16 mouse cellular contexts compared by ENCODE assay signal in the genomic region with DNA sequence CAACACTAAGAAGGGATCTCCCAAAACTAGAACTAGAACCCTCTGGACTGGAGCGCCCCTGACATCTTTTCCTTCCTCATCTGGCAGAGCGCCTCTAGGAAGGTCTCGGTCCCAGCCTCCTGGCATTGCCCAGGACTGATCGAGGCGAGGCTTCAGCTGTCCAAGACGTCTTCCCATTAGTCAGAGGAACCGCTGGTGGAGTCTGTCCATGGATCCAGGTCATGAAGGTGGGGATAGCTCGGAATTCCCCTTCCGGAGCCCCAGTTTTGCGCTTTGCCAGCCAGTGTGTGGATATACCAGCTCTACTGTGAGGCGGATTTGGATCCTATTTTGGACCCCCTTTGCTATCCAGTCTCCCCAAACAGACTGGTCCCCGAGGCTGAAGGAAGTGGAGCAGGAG. TPM values are rescaled to one million over a fixed set of nuclear protein-coding genes. Genes with fewer than 3 reads are reported as not detected.
DNase-seq lines count a peak whose midpoint lies in the region; ATAC-seq and TF ChIP-seq lines count a peak whose summit lies in the region.
"Had no signal": no experiment of that assay in that cellular context is flagged by ENCODE, and none has a peak within 500 bp of the region (broad histone marks: within the 10 kb centered on the region; RNA-seq: fewer than 3 reads in every experiment).

No protein-coding gene starts in this region.

- H3K9me3 ChIP-seq in kidney, embryonic 14.5 days (ENCODE audit: control insufficient read depth, low read length), result no peaks in the 10 kb centered on the region
- H3K9me3 ChIP-seq in hindbrain, embryonic 14.5 days (ENCODE audit: control insufficient read depth, low read length), result no peaks in the 10 kb centered on the region
- H3K9me3 ChIP-seq in midbrain, postnatal 0 days (ENCODE audit: low read length), result no peaks in the 10 kb centered on the region
- H3K9me3 ChIP-seq: heart, embryonic 15.5 days; liver, embryonic 12.5 days had no signal

- 46% methylated on average over 12 of the region's 12 CpGs for WGBS in cerebellum, adult 2 months
- WGBS in kidney, embryonic 14.5 days, result 18% methylated on average over 12 of the region's 12 CpGs
- 12% methylated on average over 12 of the region's 12 CpGs for WGBS in hindbrain, embryonic 14.5 days
- whole genome bisulfite sequencing in midbrain, postnatal 0 days, result 12% methylated on average over 12 of the region's 12 CpGs

- H3K4me3 ChIP-seq in cerebellum, adult 2 months (replicated peaks; ENCODE audit: insufficient read depth, low read depth, low read length), result no peak overlapping the region
- H3K4me3 ChIP-seq in kidney, embryonic 14.5 days (ENCODE audit: low read length), result peak overlapping the region; percentile 56
- peak overlapping the region; percentile 61 for H3K4me3 ChIP-seq in hindbrain, embryonic 14.5 days (replicated peaks; ENCODE audit: low read length)
- peak overlapping the region; percentile 49 for H3K4me3 ChIP-seq in midbrain, postnatal 0 days (ENCODE audit: low read depth, low read length)
- H3K4me3 ChIP-seq: heart, embryonic 15.5 days; liver, embryonic 12.5 days; myocyte had no signal

- peaks cover 7% of the 10 kb centered on the region; the same call in 1 of the 2 replicates for H3K36me3 ChIP-seq in kidney, embryonic 14.5 days (ENCODE audit: control insufficient read depth, insufficient read depth, low read length)
- peaks cover 22% of the 10 kb centered on the region for H3K36me3 ChIP-seq in hindbrain, embryonic 14.5 days (replicated peaks; ENCODE audit: control insufficient read depth, insufficient read depth)
- H3K36me3 ChIP-seq in midbrain, postnatal 0 days (ENCODE audit: insufficient read depth, low read length), result no peaks in the 10 kb centered on the region
- H3K36me3 ChIP-seq: heart, embryonic 15.5 days; liver, embryonic 12.5 days had no signal

- TF ChIP-seq CTCF in cerebellum, adult 2 months (IDR thresholded peaks at IDR 0.05; ENCODE audit: borderline replicate concordance, insufficient read depth, low read depth, low read length), result no peak
- no peak for TF ChIP-seq CTCF in midbrain, postnatal 0 days (IDR thresholded peaks at IDR 0.05)

- no peak for ATAC-seq in kidney, embryonic 14.5 days (ENCODE audit: low FRiP score, low TSS enrichment)
- no peak for ATAC-seq in hindbrain, embryonic 14.5 days (ENCODE audit: low FRiP score)
- ATAC-seq in midbrain, postnatal 0 days (ENCODE audit: low FRiP score), result no peak
- ATAC-seq: activated CD4-positive, CD25-positive, alpha-beta regulatory T cell, adult 4 months; intestine, postnatal 0 days; liver, embryonic 12.5 days had no signal

- no peaks in the 10 kb centered on the region; the same call in 1 of the 2 replicates for H3K27me3 ChIP-seq in cerebellum, adult 2 months (ENCODE audit: control insufficient read depth, insufficient read depth, low read length)
- peaks cover 89% of the 10 kb centered on the region for H3K27me3 ChIP-seq in kidney, embryonic 14.5 days (ENCODE audit: control insufficient read depth, insufficient read depth, low read length)
- peaks cover 81% of the 10 kb centered on the region for H3K27me3 ChIP-seq in hindbrain, embryonic 14.5 days (ENCODE audit: control insufficient read depth, insufficient read depth, low read length)
- peaks cover 43% of the 10 kb centered on the region for H3K27me3 ChIP-seq in midbrain, postnatal 0 days (ENCODE audit: insufficient read depth, low read length)

- H3K9ac ChIP-seq in kidney, embryonic 14.5 days (ENCODE audit: low read depth, low read length), result peak overlapping the region; percentile 45; the same call in 1 of the 2 replicates
- peak overlapping the region; percentile 90 for H3K9ac ChIP-seq in hindbrain, embryonic 14.5 days
- peak overlapping the region; percentile 30 for H3K9ac ChIP-seq in midbrain, postnatal 0 days (replicated peaks; ENCODE audit: low read length, poor library complexity, severe bottlenecking)
- H3K9ac ChIP-seq: heart, embryonic 15.5 days; liver, embryonic 12.5 days had no signal

- DNase-seq in cerebellum, adult 2 months, result peak; percentile 23 to 43
- DNase-seq in cerebellum, adult 9-11 months, result no peak
- DNase-seq in kidney, postnatal 14 days, result no peak
- no peak for DNase-seq in hindbrain, embryonic 14.5 days (ENCODE audit: low spot score)
- DNase-seq in midbrain, postnatal 0 days (ENCODE audit: low spot score), result no peak
- no peak for DNase-seq in thymus, postnatal 0 days (ENCODE audit: low spot score)
- no peak for DNase-seq in lung, postnatal 36 days
- DNase-seq: gastrocnemius, postnatal 14 days; lung, postnatal 14 days; thymus, postnatal 4 days had no signal

- TF ChIP-seq POLR2A in cerebellum, adult 2 months (IDR thresholded peaks at IDR 0.05; ENCODE audit: borderline replicate concordance, insufficient read depth, low read length), result no peak

- H3K4me2 ChIP-seq in kidney, embryonic 14.5 days (replicated peaks; ENCODE audit: low read depth, low read length), result peak overlapping the region; percentile 69
- H3K4me2 ChIP-seq in hindbrain, embryonic 14.5 days (replicated peaks), result peak overlapping the region; percentile 61
- H3K4me2 ChIP-seq in midbrain, postnatal 0 days (ENCODE audit: low read depth, low read length, poor library complexity, severe bottlenecking), result peak overlapping the region; percentile 44
- H3K4me2 ChIP-seq: heart, embryonic 15.5 days; liver, embryonic 12.5 days had no signal

- H3K4me1 ChIP-seq in cerebellum, adult 2 months (ENCODE audit: control insufficient read depth, insufficient read depth, low read length), result peaks cover 19% of the 10 kb centered on the region
- 0 out of 2 replicates have a peak, but pooled peaks cover 2% of the 10 kb centered on the region for H3K4me1 ChIP-seq in kidney, embryonic 14.5 days (ENCODE audit: control insufficient read depth, insufficient read depth, low read length)
- H3K4me1 ChIP-seq in hindbrain, embryonic 14.5 days (replicated peaks; ENCODE audit: control insufficient read depth, insufficient read depth, low read length), result peaks cover 3% of the 10 kb centered on the region; the same call in 1 of the 2 replicates
- no peaks in the 10 kb centered on the region for H3K4me1 ChIP-seq in midbrain, postnatal 0 days (ENCODE audit: insufficient read depth, low read length)

- H3K27ac ChIP-seq in cerebellum, adult 2 months (ENCODE audit: insufficient read depth, low read length), result no peak overlapping the region
- H3K27ac ChIP-seq in kidney, embryonic 14.5 days (ENCODE audit: low read depth, low read length), result no peak overlapping the region
- peak overlapping the region; percentile 87 for H3K27ac ChIP-seq in hindbrain, embryonic 14.5 days
- H3K27ac ChIP-seq in midbrain, postnatal 0 days (ENCODE audit: low read depth, low read length), result peak overlapping the region; percentile 47; the same call in 1 of the 2 replicates
- H3K27ac ChIP-seq: heart, embryonic 15.5 days; liver, embryonic 12.5 days had no signal

RNA-seq across cellular contexts. Expression of a gene that starts 5.7 kb away (rescaled TPM):
- polyA plus RNA-seq in cerebellum, adult 2 months (2012; rRNA removed), result 14.0 and 14.1 TPM in 2 replicates
- 49.5 and 60.6 TPM in 2 replicates for polyA plus RNA-seq in kidney, embryonic 14.5 days (2014; fragmentation: Nextera tagmentation; extraction: Ambion mirVana)
- 44.5 and 45.3 TPM in 2 replicates for polyA plus RNA-seq in hindbrain, embryonic 14.5 days (2014; fragmentation: Nextera tagmentation; extraction: Ambion mirVana)
- 24.8 and 27.3 TPM in 2 replicates for total RNA-seq in midbrain, postnatal 0 days (2014; rRNA removed)
- 34.9 and 39.2 TPM in 2 replicates for polyA plus RNA-seq in midbrain, postnatal 0 days (2015; fragmentation: Nextera tagmentation; extraction: Ambion mirVana)
- polyA plus RNA-seq in thymus, postnatal 0 days (2015; fragmentation: Nextera tagmentation; extraction: Ambion mirVana), result 51.8 and 54.5 TPM in 2 replicates

RNA-seq across cellular contexts. Expression of a gene that starts 6.3 kb away (rescaled TPM):
- 37.3 and 43.9 TPM in 2 replicates for polyA plus RNA-seq in cerebellum, adult 2 months (2012; rRNA removed)
- polyA plus RNA-seq in kidney, embryonic 14.5 days (2014; fragmentation: Nextera tagmentation; extraction: Ambion mirVana), result 40.0 and 41.0 TPM in 2 replicates
- 43.2 and 46.4 TPM in 2 replicates for polyA plus RNA-seq in hindbrain, embryonic 14.5 days (2014; fragmentation: Nextera tagmentation; extraction: Ambion mirVana)
- total RNA-seq in midbrain, postnatal 0 days (2014; rRNA removed), result 34.2 and 44.9 TPM in 2 replicates
- polyA plus RNA-seq in midbrain, postnatal 0 days (2015; fragmentation: Nextera tagmentation; extraction: Ambion mirVana), result 21.3 and 22.5 TPM in 2 replicates
- polyA plus RNA-seq in thymus, postnatal 0 days (2015; fragmentation: Nextera tagmentation; extraction: Ambion mirVana), result 0.10 TPM in 1 of 2 replicates, not detected in the other
- total RNA-seq: gastrocnemius, postnatal 14 days had no signal
- polyA plus RNA-seq: activated CD4-positive, CD25-positive, alpha-beta regulatory T cell, adult 4 months; heart, embryonic 15.5 days; liver, embryonic 12.5 days; myocyte had no signal

Comparison
In these comparisons a context has a peak if more than half of its experiments do, and no peak if none do; other contexts are left out.
1. DNase-seq: peak in cerebellum, adult 2 months (2 of 2); none in cerebellum, adult 9-11 months (single experiment), kidney, postnatal 14 days (single experiment), hindbrain, embryonic 14.5 days (single experiment), midbrain, postnatal 0 days (single experiment), thymus, postnatal 0 days (single experiment) and lung, postnatal 36 days (single experiment).
2. H3K27ac ChIP-seq: peak in hindbrain, embryonic 14.5 days (single experiment) and midbrain, postnatal 0 days (single experiment); none in cerebellum, adult 2 months (single experiment) and kidney, embryonic 14.5 days (single experiment).
3. H3K9ac ChIP-seq: peak in every context shown above with its lines; median percentile 90 in hindbrain, embryonic 14.5 days; 45 in kidney, embryonic 14.5 days; 30 in midbrain, postnatal 0 days.
4. RNA of a gene that starts 6.3 kb away (polyA plus RNA-seq): 43.2 to 46.4 TPM in hindbrain, embryonic 14.5 days, 40.0 to 41.0 TPM in kidney, embryonic 14.5 days, 37.3 to 43.9 TPM in cerebellum, adult 2 months and 21.3 to 22.5 TPM in midbrain, postnatal 0 days; 0.10 TPM in thymus, postnatal 0 days; every median in the first group is over 10 times any median in the second.
5. Peak in every context shown above with its lines, with median percentiles within 50 percentile points of each other: H3K4me2 ChIP-seq.